Mouse (Mus musculus) adipocyte (in vitro differentiated cells): ENCODE data around the gene Dync2li1.

Experiments used
- DNase-seq: peaks from one replicate; pipeline ENCODE4 v3.0.0-alpha.2; 2016; ENCODE audit warnings: low spot score

Gene Dync2li1

GRCm38 (mm10) chr17:84611500-84611899 is 14.8 kb upstream of the Dync2li1 start:
- peak; percentile 87 for DNase-seq

- DNase-seq, result peak; percentile 90
Measured at GRCm38 (mm10) chr17:84611971-84612370, 14.3 kb upstream of the Dync2li1 start.

GRCm38 (mm10) chr17:84615811-84616210 is 10.5 kb upstream of the Dync2li1 start:
- peak; percentile 14 for DNase-seq

- no peak for DNase-seq
Measured at GRCm38 (mm10) chr17:84616526-84617074, 9.7 kb upstream of the Dync2li1 start.

GRCm38 (mm10) chr17:84617953-84618352 is 8.3 kb upstream of the Dync2li1 start:
- DNase-seq, result no peak

- no peak for DNase-seq
Measured at GRCm38 (mm10) chr17:84619112-84619511, 7.2 kb upstream of the Dync2li1 start.

GRCm38 (mm10) chr17:84620076-84620475 is 6.2 kb upstream of the Dync2li1 start:
- no peak for DNase-seq

GRCm38 (mm10) chr17:84620610-84621009 is 5.7 kb upstream of the Dync2li1 start:
- DNase-seq, result no peak

GRCm38 (mm10) chr17:84621209-84621608 is 5.1 kb upstream of the Dync2li1 start:
- DNase-seq, result no peak

GRCm38 (mm10) chr17:84622028-84622427 is 4.3 kb upstream of the Dync2li1 start:
- DNase-seq, result peak; percentile 28

GRCm38 (mm10) chr17:84622873-84623272 is 3.4 kb upstream of the Dync2li1 start:
- DNase-seq, result peak; percentile 29

GRCm38 (mm10) chr17:84626857-84627305 is 585 bp downstream of the Dync2li1 start:
- no peak for DNase-seq

- no peak for DNase-seq
Measured at GRCm38 (mm10) chr17:84627721-84628120, 1.4 kb downstream of the Dync2li1 start.

GRCm38 (mm10) chr17:84628611-84629010 is 2.3 kb downstream of the Dync2li1 start:
- no peak for DNase-seq

- no peak for DNase-seq
Measured at GRCm38 (mm10) chr17:84631836-84632235, 5.5 kb downstream of the Dync2li1 start.

- DNase-seq, result no peak
Measured at GRCm38 (mm10) chr17:84633443-84633842, 7.1 kb downstream of the Dync2li1 start.

- no peak for DNase-seq
Measured at GRCm38 (mm10) chr17:84636328-84636727, 10.0 kb downstream of the Dync2li1 start.

GRCm38 (mm10) chr17:84637971-84638370 is 11.7 kb downstream of the Dync2li1 start:
- DNase-seq, result no peak

- DNase-seq, result no peak
Measured at GRCm38 (mm10) chr17:84639796-84640378, 13.6 kb downstream of the Dync2li1 start.

- DNase-seq, result peak; percentile 20
Measured at GRCm38 (mm10) chr17:84641893-84642292, 15.6 kb downstream of the Dync2li1 start.

- no peak for DNase-seq
Measured at GRCm38 (mm10) chr17:84642324-84642723, 16.0 kb downstream of the Dync2li1 start.

- DNase-seq, result no peak
Measured at GRCm38 (mm10) chr17:84644292-84645050, 18.2 kb downstream of the Dync2li1 start.

GRCm38 (mm10) chr17:84645119-84645518 is 18.8 kb downstream of the Dync2li1 start:
- DNase-seq, result no peak
